Mouse (Mus musculus): Measurements from ENCODE around the gene Ccdc34.

The Ccdc34 gene

GRCm38 (mm10) chr2:110220492-110220891 is 202.9 kb downstream of the Ccdc34 start:
- DNase-seq: peak; percentile 70

- DNase-seq: no peak
Measured at GRCm38 (mm10) chr2:110222793-110223192, 205.2 kb downstream of the Ccdc34 start.

Data from kidney, adult 11 months (tissue).